Mouse (Mus musculus) lung, adult 2 months (tissue): ENCODE measurements around the gene Fastkd1.

Source experiments
- CTCF ChIP-seq: fragments of 200-500 bp; IDR thresholded peaks from 2 replicates; pipeline ENCODE4 v1.5.1; 2011; ENCODE audit warnings: mild to moderate bottlenecking, low read length, control low read depth; ENCODE audit not compliant: insufficient read depth
- POLR2A ChIP-seq: fragments of 200-500 bp; IDR thresholded peaks from 2 replicates; pipeline ENCODE4 v1.6.1; 2011; ENCODE audit warnings: low read depth, mild to moderate bottlenecking, control low read depth, low read length, borderline replicate concordance; ENCODE audit errors: extremely low read depth

DNA sequence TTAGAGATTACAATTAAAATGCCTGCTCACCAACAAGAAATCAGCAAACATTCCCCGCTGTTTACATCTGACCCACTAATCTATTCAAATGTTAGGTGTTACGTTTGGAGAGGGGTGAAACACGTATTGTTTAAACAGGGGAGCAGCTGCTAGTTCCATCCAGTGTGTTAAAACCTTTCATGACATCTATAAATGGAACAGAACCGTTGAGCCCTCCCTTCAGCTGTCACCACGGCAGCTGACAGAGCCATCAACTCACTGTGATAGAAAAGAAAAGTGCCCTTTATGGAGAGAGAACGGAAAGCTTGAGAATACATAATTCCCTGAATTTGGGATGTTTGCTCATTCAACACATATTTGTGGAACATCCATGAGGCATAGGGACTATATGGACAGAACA is 44.9 kb downstream of the Fastkd1 start:
- TF ChIP-seq CTCF (no peak), POLR2A (no peak)
